Mouse (Mus musculus) heart, embryonic 15.5 days (tissue): Measurements from ENCODE around the gene Ccdc142. TPM values are rescaled to one million over a fixed set of nuclear protein-coding genes. Genes with fewer than 3 reads are reported as not detected.

Experiments
- ATAC-seq: fragments of 200-750 bp; cut with Nextera tagmentation; replicated peaks from 2 replicates; pipeline ENCODE4 v1.8.0; 2017; ENCODE audit warnings: low read depth, moderate TSS enrichment; ENCODE audit not compliant: insufficient number of reproducible peaks, insufficient read depth, low FRiP score
- H3K27ac ChIP-seq: fragments of 300-500 bp; sonication (generic); 2 replicates; pipeline ENCODE4 v1.5.1; 2015; ENCODE audit warnings: mild to moderate bottlenecking, inconsistent platforms
- H3K27me3 ChIP-seq: fragments of 300-500 bp; sonication (generic); 2 replicates; pipeline ENCODE4 v1.6.1; 2015; ENCODE audit warnings: inconsistent platforms
- H3K36me3 ChIP-seq: fragments of 300-500 bp; sonication (generic); 2 replicates; pipeline ENCODE4 v1.6.1; 2015; ENCODE audit warnings: mild to moderate bottlenecking, inconsistent platforms
- H3K4me1 ChIP-seq: fragments of 300-500 bp; sonication (generic); replicated peaks from 2 replicates; pipeline ENCODE4 v1.6.1; 2015; ENCODE audit warnings: inconsistent platforms
- H3K4me2 ChIP-seq: fragments of 300-500 bp; sonication (generic); 2 replicates; pipeline ENCODE4 v1.6.1; 2015; ENCODE audit warnings: inconsistent platforms, mild to moderate bottlenecking, moderate library complexity
- H3K4me3 ChIP-seq: fragments of 300-500 bp; sonication (generic); 2 replicates; pipeline ENCODE4 v1.5.1; 2015; ENCODE audit warnings: mild to moderate bottlenecking, inconsistent platforms
- H3K9ac ChIP-seq: fragments of 300-500 bp; sonication (generic); 2 replicates; pipeline ENCODE4 v1.6.1; 2015; ENCODE audit warnings: mild to moderate bottlenecking, inconsistent platforms
- H3K9me3 ChIP-seq: fragments of 300-500 bp; sonication (generic); replicated peaks from 2 replicates; pipeline ENCODE4 v1.6.1; 2016; ENCODE audit warnings: inconsistent platforms
- WGBS: fragments of 180-500 bp; shearing (Covaris S2); methylation state at CpG from one replicate; pipeline ENCODE4 v1.1.7; 2015; ENCODE audit warnings: mixed read lengths; 5-methylcytosine and 5-hydroxymethylcytosine counted together
- polyA plus RNA-seq: library from polyadenylated mRNA; unstranded; fragments of >200 nt; fragmentation: Nextera tagmentation; extraction: Ambion mirVana; gene quantifications from 2 replicates; pipeline ENCODE4 v1.2.1, GENCODE M21; 2015

Ccdc142 gene
- polyA plus RNA-seq, 1 experiment from 2014 or later: 2.4 TPM

GRCm38 (mm10) chr6:83118825-83119733, 17.7 kb downstream of the Ccdc142 start:
- H3K27ac ChIP-seq: peak overlapping the region; percentile 31; the same call in 1 of the 2 replicates
- H3K9ac ChIP-seq: no peak overlapping the region
- no peaks in the 10 kb centered on the region for H3K27me3 ChIP-seq
- WGBS: 74% methylated on average over 14 of the region's 14 CpGs
- no peaks in the 10 kb centered on the region for H3K9me3 ChIP-seq
- H3K4me2 ChIP-seq: no peak overlapping the region
- ATAC-seq: no peak
- H3K4me3 ChIP-seq: no peak overlapping the region
- peaks cover 16% of the 10 kb centered on the region; the same call in 1 of the 2 replicates for H3K36me3 ChIP-seq
- peaks cover 53% of the 10 kb centered on the region for H3K4me1 ChIP-seq

- Histone ChIP-seq H3K9me3 (no peaks in the 10 kb centered on the region), H3K4me3 (0 out of 2 replicates have a peak overlapping the region, but pooled peaks have one; percentile 77), H3K4me1 (peaks cover 54% of the 10 kb centered on the region), H3K9ac (no peak overlapping the region), H3K27me3 (no peaks in the 10 kb centered on the region), H3K4me2 (peak overlapping the region; percentile 95; the same call in 1 of the 2 replicates), H3K36me3 (peaks cover 16% of the 10 kb centered on the region; the same call in 1 of the 2 replicates), H3K27ac (peak overlapping the region; percentile 31; the same call in 1 of the 2 replicates)
- 75% methylated on average over 7 of the region's 7 CpGs for WGBS
- no peak for ATAC-seq
These were observed 18.3 kb downstream of the Ccdc142 start for GRCm38 (mm10) chr6:83119734-83120051.

- under 1% methylated on average over 38 of the region's 38 CpGs for WGBS
- peak within 1 kb of the TSS; percentile 82 for H3K9ac ChIP-seq
- H3K4me1 ChIP-seq: peaks cover 49% of the 10 kb centered on the region
These were observed 19.8 kb downstream of the Ccdc142 start, which contains the start of gene Wbp1 for GRCm38 (mm10) chr6:83120930-83121862. Wbp1 (minus strand) TSS chr6:83121559.

GRCm38 (mm10) chr6:83121863-83122710, 20.7 kb downstream of the Ccdc142 start:
- H3K9ac ChIP-seq: peak overlapping the region; percentile 80
- 2% methylated on average over 52 of the region's 52 CpGs for WGBS
- H3K27ac ChIP-seq: peak overlapping the region; percentile 92
- peaks cover 43% of the 10 kb centered on the region for H3K4me1 ChIP-seq
- H3K27me3 ChIP-seq: no peaks in the 10 kb centered on the region
- peak overlapping the region; percentile 77 for H3K4me3 ChIP-seq
- peaks cover 16% of the 10 kb centered on the region; the same call in 1 of the 2 replicates for H3K36me3 ChIP-seq
- peak; percentile 42 for ATAC-seq
- peak overlapping the region; percentile 95 for H3K4me2 ChIP-seq
- no peaks in the 10 kb centered on the region for H3K9me3 ChIP-seq

More at GRCm38 (mm10) chr6:83120930-83121862, 19.8 kb downstream of the Ccdc142 start, which contains the start of gene Wbp1:
- Histone ChIP-seq H3K9me3 (no peaks in the 10 kb centered on the region), H3K36me3 (peaks cover 16% of the 10 kb centered on the region; the same call in 1 of the 2 replicates), H3K4me2 (peak within 1 kb of the TSS; percentile 95), H3K27ac (peak within 1 kb of the TSS; percentile 92), H3K27me3 (no peaks in the 10 kb centered on the region), H3K4me3 (peak within 1 kb of the TSS; percentile 77)
- peak; percentile 96 for ATAC-seq

- Histone ChIP-seq H3K4me2 (peak overlapping the region; percentile 95; the same call in 1 of the 2 replicates), H3K9me3 (no peaks in the 10 kb centered on the region), H3K9ac (no peak overlapping the region), H3K4me1 (peaks cover 43% of the 10 kb centered on the region), H3K36me3 (peaks cover 8% of the 10 kb centered on the region; the same call in 1 of the 2 replicates), H3K4me3 (peak overlapping the region; percentile 77; the same call in 1 of the 2 replicates), H3K27me3 (no peaks in the 10 kb centered on the region), H3K27ac (no peak overlapping the region)
- ATAC-seq: no peak
- 87% methylated on average over 5 of the region's 5 CpGs for WGBS
These were observed 21.6 kb downstream of the Ccdc142 start for GRCm38 (mm10) chr6:83122961-83123360.

- peak overlapping the region; percentile 68 for H3K27ac ChIP-seq
- H3K36me3 ChIP-seq: peaks cover 4% of the 10 kb centered on the region; the same call in 1 of the 2 replicates
- no peak for ATAC-seq
- H3K4me2 ChIP-seq: peak overlapping the region; percentile 93
- peaks cover 35% of the 10 kb centered on the region for H3K4me1 ChIP-seq
- H3K4me3 ChIP-seq: peak overlapping the region; percentile 72
- under 1% methylated on average over 30 of the region's 30 CpGs for WGBS
- H3K9ac ChIP-seq: peak overlapping the region; percentile 77
- H3K27me3 ChIP-seq: no peaks in the 10 kb centered on the region
- H3K9me3 ChIP-seq: no peaks in the 10 kb centered on the region
These were observed 23.5 kb downstream of the Ccdc142 start for GRCm38 (mm10) chr6:83124851-83125312.

- ATAC-seq: no peak
- Histone ChIP-seq H3K4me1 (peaks cover 31% of the 10 kb centered on the region), H3K27ac (peak within 1 kb of the TSS; percentile 68), H3K4me3 (peak within 1 kb of the TSS; percentile 72), H3K4me2 (peak within 1 kb of the TSS; percentile 93), H3K9me3 (no peaks in the 10 kb centered on the region), H3K27me3 (no peaks in the 10 kb centered on the region), H3K9ac (peak within 1 kb of the TSS; percentile 77), H3K36me3 (peaks cover 4% of the 10 kb centered on the region; the same call in 1 of the 2 replicates)
- WGBS: 25% methylated on average over 5 of the region's 5 CpGs
These were observed 23.9 kb downstream of the Ccdc142 start, which contains the start of gene Ino80b for GRCm38 (mm10) chr6:83125331-83125730. Ino80b (minus strand) TSS chr6:83125431.

- 91% methylated on average over 5 of the region's 5 CpGs for WGBS
These were observed 26.0 kb downstream of the Ccdc142 start for GRCm38 (mm10) chr6:83127419-83127818.

GRCm38 (mm10) chr6:83131469-83132034, 30.2 kb downstream of the Ccdc142 start:
- Histone ChIP-seq H3K4me2 (no peak overlapping the region), H3K4me1 (peaks cover 13% of the 10 kb centered on the region), H3K9ac (no peak overlapping the region), H3K36me3 (no peaks in the 10 kb centered on the region), H3K27ac (no peak overlapping the region), H3K4me3 (no peak overlapping the region), H3K9me3 (no peaks in the 10 kb centered on the region), H3K27me3 (no peaks in the 10 kb centered on the region)
- 68% methylated on average over 6 of the region's 6 CpGs for WGBS
- ATAC-seq: no peak

More at GRCm38 (mm10) chr6:83127419-83127818, 26.0 kb downstream of the Ccdc142 start:
- Histone ChIP-seq H3K4me1 (peaks cover 22% of the 10 kb centered on the region), H3K4me3 (no peak overlapping the region), H3K27ac (no peak overlapping the region), H3K9me3 (no peaks in the 10 kb centered on the region), H3K36me3 (peaks cover 4% of the 10 kb centered on the region; the same call in 1 of the 2 replicates), H3K9ac (no peak overlapping the region), H3K27me3 (no peaks in the 10 kb centered on the region), H3K4me2 (no peak overlapping the region)
- no peak for ATAC-seq
